Mouse (Mus musculus): ENCODE results near the gene Fars2. TPM values are rescaled to one million over a fixed set of nuclear protein-coding genes. Genes with fewer than 3 reads are reported as not detected.

Fars2 gene
- polyA plus RNA-seq, 1 experiment from 2014 or later: 31.4 TPM

DNA sequence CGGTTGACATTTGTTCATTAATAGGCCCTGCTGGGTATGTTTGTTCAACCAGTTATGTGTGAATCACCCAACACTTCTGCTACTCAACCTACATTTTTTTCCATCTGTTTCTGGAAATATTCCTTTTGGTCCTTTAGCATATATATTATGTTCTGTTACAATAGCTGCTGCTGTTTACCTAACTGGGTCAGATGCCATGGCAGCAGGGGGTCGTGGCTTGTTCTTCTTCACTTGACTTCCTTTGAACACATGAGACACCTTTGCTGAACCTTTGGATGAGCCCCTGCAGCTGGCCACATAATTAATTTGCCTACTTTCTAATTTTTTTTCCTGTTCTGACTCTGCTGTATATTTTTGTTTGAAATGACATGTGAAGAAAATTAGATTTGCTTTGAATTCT lies 475.1 kb downstream of the Fars2 start:
- no peak for DNase-seq (ENCODE audit: low read depth, low spot score)
- ChIA-PET POLR2A (no interaction called here), CTCF (no interaction called here)
- no peak for ATAC-seq
- in situ Hi-C loops (cut with MboI; ENCODE audit: low pct_unique_long_range_greater_than_20kb): no loop called here
- no peaks in the 10 kb centered on the region for H3K27me3 ChIP-seq
- TF ChIP-seq CTCF (IDR thresholded peaks at IDR 0.05): no peak

DNA sequence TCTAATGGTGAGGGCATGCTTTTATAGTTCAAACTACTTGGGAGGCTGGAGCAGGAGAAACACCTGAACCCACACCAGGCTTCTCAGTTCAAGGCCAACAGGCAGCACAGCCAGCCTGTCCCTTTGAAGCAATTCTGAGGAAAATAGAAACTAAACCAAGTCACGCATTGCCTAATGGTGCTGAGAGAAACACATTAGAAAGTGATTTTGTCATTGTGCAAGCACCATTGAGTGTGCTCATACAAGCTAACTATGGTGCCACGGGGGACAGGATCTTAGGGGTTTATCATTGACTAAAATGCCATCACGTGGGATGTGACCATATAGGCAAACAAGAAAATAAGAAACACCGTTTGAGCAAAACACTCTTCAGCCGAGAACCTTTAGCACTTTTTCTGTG lies 489.5 kb downstream of the Fars2 start:
- no peak for TF ChIP-seq CTCF (IDR thresholded peaks at IDR 0.05)
- ChIA-PET POLR2A (no interaction called here), CTCF (no interaction called here)
- no peaks in the 10 kb centered on the region for H3K27me3 ChIP-seq
- DNase-seq (ENCODE audit: low read depth, low spot score) (no peak), ATAC-seq (no peak)
- in situ Hi-C loops (cut with MboI; ENCODE audit: low pct_unique_long_range_greater_than_20kb): no loop called here

DNA sequence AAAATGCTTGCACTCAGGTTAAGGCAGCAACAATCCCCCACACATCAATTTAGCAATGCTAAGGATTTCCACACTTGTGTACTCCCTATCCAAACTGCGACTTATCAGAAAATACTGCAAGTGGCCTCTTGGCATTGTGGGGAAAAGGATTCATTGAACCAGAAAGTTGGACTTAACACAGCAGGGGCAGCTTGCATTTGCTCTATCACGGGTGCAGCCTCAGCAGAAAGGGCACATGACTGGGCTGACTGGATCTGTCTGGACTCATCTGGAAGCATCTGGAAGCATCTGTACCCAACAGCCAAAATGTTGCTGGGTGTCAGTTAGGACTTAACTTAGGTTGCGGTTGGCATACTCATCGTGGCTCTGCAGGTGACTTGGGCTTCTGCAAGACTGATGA lies 490.7 kb downstream of the Fars2 start:
- ATAC-seq (no peak), DNase-seq (ENCODE audit: low read depth, low spot score) (no peak)
- in situ Hi-C loops (cut with MboI; ENCODE audit: low pct_unique_long_range_greater_than_20kb): no loop called here
- ChIA-PET CTCF (no interaction called here), POLR2A (no interaction called here)
- no peaks in the 10 kb centered on the region for H3K27me3 ChIP-seq
- TF ChIP-seq CTCF (IDR thresholded peaks at IDR 0.05): no peak

DNA sequence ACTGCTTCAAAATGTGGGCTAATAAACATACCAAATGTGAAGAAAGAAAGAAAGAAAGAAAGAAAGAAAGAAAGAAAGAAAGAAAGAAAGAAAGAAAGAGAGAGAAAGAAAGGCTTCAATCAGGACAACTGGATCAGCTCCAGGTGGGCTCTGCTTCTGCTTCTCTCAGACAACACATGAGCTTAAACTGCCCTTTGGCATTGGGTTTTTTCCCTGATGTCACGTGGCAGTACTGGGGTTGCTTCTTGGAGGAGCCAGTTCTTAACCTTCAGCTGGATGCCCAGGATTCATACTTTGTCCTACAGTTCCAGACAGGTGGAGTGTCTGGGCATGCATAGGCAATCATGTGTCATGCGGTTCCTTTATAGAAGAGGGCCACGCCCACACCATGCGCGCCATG lies 493.2 kb downstream of the Fars2 start:
- DNase-seq (ENCODE audit: low read depth, low spot score) (no peak), ATAC-seq (no peak)
- CTCF ChIA-PET: no interaction called here
- in situ Hi-C loops (cut with MboI; ENCODE audit: low pct_unique_long_range_greater_than_20kb): no loop called here
- POLR2A ChIA-PET: interaction anchor here (0.7 kb wide), 1 partner anchor 403 kb away, joined by 5 read pairs; no protein-coding TSS in a partner anchor
- H3K27me3 ChIP-seq: no peaks in the 10 kb centered on the region
- TF ChIP-seq CTCF (IDR thresholded peaks at IDR 0.05): no peak

DNA sequence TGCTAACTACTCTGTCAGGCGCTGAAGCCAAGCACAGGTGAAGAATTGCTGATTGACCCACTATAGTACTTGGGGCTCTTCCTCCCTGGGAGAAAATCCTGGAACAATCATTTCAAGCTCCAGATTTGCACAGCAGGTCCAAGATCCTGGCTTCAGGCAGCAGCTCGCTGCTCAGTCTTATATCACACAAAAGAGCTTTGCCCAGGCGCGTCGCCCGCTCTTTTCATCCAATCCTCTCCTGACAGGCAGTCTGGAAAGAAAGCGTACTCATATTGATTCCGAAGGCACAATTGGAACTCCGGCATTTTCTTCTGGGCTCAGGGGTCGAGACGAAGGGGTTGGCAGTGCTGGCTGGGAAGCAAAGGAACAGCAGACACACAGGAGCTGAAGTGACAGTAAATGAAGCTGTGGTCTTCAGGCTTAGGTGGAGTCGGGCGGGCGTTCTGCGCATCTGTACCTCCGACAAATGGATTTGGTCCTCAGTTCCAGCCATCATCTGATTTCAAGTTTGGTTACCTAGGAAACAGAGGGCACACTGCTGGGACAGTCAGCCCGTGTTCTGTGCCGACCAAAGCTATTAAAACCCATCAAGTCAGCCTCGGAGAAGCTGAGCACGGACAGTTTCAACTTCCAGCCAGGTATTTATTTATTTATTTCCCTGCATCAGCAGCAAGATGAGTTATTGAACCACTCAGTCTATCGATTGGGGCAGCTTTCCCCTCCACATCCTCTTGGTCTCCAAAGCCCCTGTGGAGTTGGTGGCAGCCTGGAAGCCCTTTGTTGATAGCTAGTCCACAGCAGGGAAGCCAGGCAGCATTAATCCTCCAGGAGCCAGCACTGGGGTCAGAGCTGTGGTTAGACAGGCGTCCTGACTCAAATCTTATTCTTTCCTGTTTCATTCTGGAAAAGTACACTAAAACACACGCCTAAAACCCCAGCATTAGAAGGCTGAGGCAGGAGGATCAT lies 495.9 kb downstream of the Fars2 start:
- no peak for TF ChIP-seq CTCF (IDR thresholded peaks at IDR 0.05)
- H3K27me3 ChIP-seq: no peaks in the 10 kb centered on the region
- POLR2A ChIA-PET: no interaction called here
- DNase-seq (ENCODE audit: low read depth, low spot score) (no peak), ATAC-seq (no peak)
- in situ Hi-C loops (cut with MboI; ENCODE audit: low pct_unique_long_range_greater_than_20kb): no loop called here
- CTCF ChIA-PET: no interaction called here

DNA sequence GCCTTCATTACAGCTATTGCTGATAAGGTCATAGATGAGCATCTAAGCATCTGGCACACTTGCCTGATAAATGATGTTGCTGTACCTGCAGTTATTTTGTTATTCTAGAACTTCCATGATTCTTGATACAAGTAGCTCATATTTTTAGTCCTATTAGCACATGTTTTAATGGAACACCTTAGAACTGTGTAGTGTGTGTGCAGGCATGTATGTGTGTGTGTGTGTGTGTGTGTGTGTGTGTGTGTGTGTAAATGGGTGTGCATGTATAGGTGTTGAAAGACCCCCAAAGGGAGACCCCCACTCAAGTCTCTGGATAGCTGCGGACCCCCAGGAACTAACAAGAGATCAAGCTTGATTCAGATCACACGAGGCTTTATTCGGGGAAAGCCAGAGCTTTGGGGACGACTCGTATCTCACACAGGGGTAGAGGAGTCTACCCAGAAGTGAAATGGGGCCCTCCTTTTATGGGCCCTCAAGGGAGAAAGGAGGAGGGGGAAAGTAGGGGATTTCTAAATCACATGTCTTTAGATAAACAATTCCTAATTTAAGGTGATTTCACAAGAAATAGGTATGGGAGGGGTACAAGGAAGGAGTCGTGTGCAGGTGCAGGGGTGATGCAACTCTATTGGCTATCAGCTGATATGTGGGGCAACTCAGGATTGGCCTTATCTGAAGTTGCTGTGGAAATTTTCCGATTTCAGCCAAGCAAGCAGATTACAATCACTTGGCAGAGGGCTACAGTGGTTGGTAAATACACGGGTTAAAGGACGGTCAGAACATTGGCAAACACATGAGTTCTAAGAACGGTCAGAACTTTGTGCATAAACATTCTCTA lies 503.5 kb downstream of the Fars2 start:
- no peak for DNase-seq (ENCODE audit: low read depth, low spot score)
- ATAC-seq: no peak
- CTCF ChIA-PET: no interaction called here
- H3K27me3 ChIP-seq: peaks cover 4% of the 10 kb centered on the region
- no peak for TF ChIP-seq CTCF (IDR thresholded peaks at IDR 0.05)
- POLR2A ChIA-PET: no interaction called here
- in situ Hi-C loops (cut with MboI; ENCODE audit: low pct_unique_long_range_greater_than_20kb): no loop called here

DNA sequence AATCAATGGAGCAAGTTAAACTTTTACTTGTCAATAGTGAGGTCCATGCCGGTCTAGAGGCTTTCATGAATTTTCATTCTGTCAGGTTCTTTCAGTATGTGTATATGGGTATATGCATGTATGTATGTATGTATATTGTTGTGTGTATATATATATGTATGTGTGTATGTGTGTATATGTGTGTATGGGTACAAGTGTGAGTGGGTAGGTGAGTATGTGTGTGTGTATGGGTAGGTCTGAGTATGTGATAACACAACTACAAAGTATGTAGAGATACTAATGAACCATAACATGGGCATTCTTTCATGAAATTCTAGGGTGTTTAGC lies 504.1 kb downstream of the Fars2 start:
- ChIA-PET CTCF (no interaction called here), POLR2A (no interaction called here)
- ATAC-seq (no peak), DNase-seq (ENCODE audit: low read depth, low spot score) (no peak)
- TF ChIP-seq CTCF (IDR thresholded peaks at IDR 0.05): no peak
- H3K27me3 ChIP-seq: peaks cover 5% of the 10 kb centered on the region
- in situ Hi-C loops (cut with MboI; ENCODE audit: low pct_unique_long_range_greater_than_20kb): no loop called here

DNA sequence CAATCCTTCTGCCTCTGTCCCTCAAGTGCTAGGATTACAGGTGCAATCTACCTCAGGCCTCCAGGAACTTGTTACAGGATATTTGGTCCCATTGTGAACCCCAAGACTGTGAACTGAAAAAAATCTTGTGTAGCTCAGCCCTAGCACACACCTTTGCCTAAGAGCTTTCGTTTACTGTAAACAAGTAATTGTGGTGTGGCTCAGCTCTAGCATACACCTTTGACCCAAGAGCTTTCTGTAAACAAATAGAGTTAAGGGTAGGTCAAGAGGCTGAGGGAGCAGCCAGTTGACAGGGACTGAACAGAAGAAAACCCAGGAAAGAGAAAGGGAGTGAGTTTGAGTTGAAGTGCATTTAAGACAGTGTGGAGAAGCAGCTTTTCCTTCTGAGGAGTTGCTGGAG lies 506.3 kb downstream of the Fars2 start:
- ATAC-seq (no peak), DNase-seq (ENCODE audit: low read depth, low spot score) (no peak)
- in situ Hi-C loops (cut with MboI; ENCODE audit: low pct_unique_long_range_greater_than_20kb): no loop called here
- H3K27me3 ChIP-seq: peaks cover 9% of the 10 kb centered on the region
- ChIA-PET CTCF (no interaction called here), POLR2A (no interaction called here)
- TF ChIP-seq CTCF (IDR thresholded peaks at IDR 0.05): no peak

DNA sequence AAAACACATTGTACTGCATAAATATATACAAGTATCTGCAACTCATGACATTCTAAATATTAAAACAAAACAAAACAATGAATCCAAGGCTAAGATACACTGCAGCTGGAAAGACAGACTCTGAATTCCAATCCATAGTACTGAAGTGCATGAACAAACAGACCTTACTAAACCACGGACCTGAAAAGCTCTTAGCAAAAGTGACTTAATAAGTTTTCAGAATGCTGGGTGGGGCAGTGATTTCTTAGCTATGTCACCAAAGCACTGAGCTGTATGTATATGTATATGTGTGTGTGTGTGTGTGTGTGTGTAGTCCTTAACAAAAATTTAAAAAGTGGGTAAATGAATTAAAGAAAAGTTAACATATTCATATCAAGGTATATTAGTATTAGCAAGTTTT lies 511.9 kb downstream of the Fars2 start:
- in situ Hi-C loops (cut with MboI; ENCODE audit: low pct_unique_long_range_greater_than_20kb): no loop called here
- TF ChIP-seq CTCF (IDR thresholded peaks at IDR 0.05): no peak
- ATAC-seq (no peak), DNase-seq (ENCODE audit: low read depth, low spot score) (no peak)
- ChIA-PET POLR2A (no interaction called here), CTCF (interaction anchor here (1.6 kb wide), 1 partner anchor 20 kb away, joined by 4 read pairs; no protein-coding TSS in a partner anchor)
- peaks cover 6% of the 10 kb centered on the region for H3K27me3 ChIP-seq

DNA sequence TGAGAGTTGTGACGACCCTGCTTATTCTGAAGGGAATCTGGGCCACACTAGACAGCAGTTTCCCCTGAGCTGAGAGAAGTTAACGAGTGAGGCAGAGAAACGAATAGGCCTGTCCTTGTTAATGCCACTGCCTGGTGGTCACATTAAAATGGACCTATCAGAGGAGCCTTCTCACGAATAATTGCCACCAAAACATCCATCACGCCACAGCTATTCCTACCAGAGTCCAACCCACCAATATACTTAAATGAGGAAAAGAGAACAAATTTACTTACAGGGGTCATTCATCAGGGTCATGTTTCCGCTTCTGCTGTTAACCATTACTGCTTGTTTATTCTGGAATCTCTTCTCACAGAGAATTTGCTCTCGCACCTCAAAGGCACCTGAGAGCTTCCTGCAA lies 531.0 kb downstream of the Fars2 start:
- DNase-seq (ENCODE audit: low read depth, low spot score): no peak
- no peak for ATAC-seq

DNA sequence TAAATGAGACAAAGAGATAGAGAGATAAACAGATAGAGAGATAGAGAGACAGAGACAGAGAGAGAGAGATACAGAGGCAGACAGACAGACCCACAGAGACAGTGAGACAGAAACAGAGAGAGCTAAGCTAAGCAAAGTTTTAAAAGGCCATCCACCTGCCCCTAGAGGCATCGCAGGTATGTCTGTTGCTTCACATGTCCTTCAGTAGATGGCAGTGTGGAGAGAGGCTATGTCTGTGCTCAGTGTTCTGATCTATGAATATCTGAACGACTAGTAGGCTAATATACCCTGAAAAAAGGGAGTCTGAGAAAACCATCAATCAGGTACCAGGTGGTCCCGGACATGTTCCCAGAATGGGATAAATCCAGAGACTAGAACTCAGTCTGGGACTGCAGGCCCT lies 537.0 kb downstream of the Fars2 start:
- no peak for TF ChIP-seq CTCF (IDR thresholded peaks at IDR 0.05)
- DNase-seq (ENCODE audit: low read depth, low spot score): no peak
- H3K27me3 ChIP-seq: peaks cover 11% of the 10 kb centered on the region
- in situ Hi-C loops (cut with MboI; ENCODE audit: low pct_unique_long_range_greater_than_20kb): no loop called here
- ChIA-PET POLR2A (no interaction called here), CTCF (no interaction called here)
- no peak for ATAC-seq

More for the DNA sequence above, 531.0 kb downstream of the Fars2 start:
- POLR2A ChIA-PET: no interaction called here
- H3K27me3 ChIP-seq: peaks cover 13% of the 10 kb centered on the region
- TF ChIP-seq CTCF (IDR thresholded peaks at IDR 0.05): no peak
- CTCF ChIA-PET: no interaction called here
- in situ Hi-C loops (cut with MboI; ENCODE audit: low pct_unique_long_range_greater_than_20kb): no loop called here

Measured in Patski (cell line).